Mouse (Mus musculus): ENCODE results near the gene F13a1. TPM values are rescaled to one million over a fixed set of nuclear protein-coding genes. Genes with fewer than 3 reads are reported as not detected.

F13a1 gene
- polyA plus RNA-seq, 1 experiment from 2014 or later, result 27.6 TPM

- no peak overlapping the region for H3K27ac ChIP-seq
- H3K4me2 ChIP-seq, result no peak overlapping the region
- 58% methylated on average over 4 of the region's 4 CpGs for WGBS
- no peaks in the 10 kb centered on the region for H3K36me3 ChIP-seq
- H3K9ac ChIP-seq, result no peak overlapping the region
- no peaks in the 10 kb centered on the region for H3K4me1 ChIP-seq
- no peaks in the 10 kb centered on the region for H3K9me3 ChIP-seq
- no peak overlapping the region for H3K4me3 ChIP-seq (replicated peaks)
- no peaks in the 10 kb centered on the region for H3K27me3 ChIP-seq (replicated peaks)
- ATAC-seq (ENCODE audit: insufficient read depth, low FRiP score, low read depth), result no peak
Observed at GRCm38 (mm10) chr13:37025996-37026579, 24.0 kb downstream of the F13a1 start.

- no peak for ATAC-seq (ENCODE audit: insufficient read depth, low FRiP score, low read depth)
- no peak overlapping the region for H3K27ac ChIP-seq
- no peak overlapping the region for H3K9ac ChIP-seq
- WGBS, result 65% methylated on average over 2 of the region's 2 CpGs
- H3K27me3 ChIP-seq (replicated peaks), result no peaks in the 10 kb centered on the region
- no peaks in the 10 kb centered on the region for H3K4me1 ChIP-seq
- no peaks in the 10 kb centered on the region for H3K36me3 ChIP-seq
- no peak overlapping the region for H3K4me3 ChIP-seq (replicated peaks)
- no peak overlapping the region for H3K4me2 ChIP-seq
- H3K9me3 ChIP-seq, result no peaks in the 10 kb centered on the region
Observed at GRCm38 (mm10) chr13:37021575-37021974, 28.5 kb downstream of the F13a1 start.

DNA sequence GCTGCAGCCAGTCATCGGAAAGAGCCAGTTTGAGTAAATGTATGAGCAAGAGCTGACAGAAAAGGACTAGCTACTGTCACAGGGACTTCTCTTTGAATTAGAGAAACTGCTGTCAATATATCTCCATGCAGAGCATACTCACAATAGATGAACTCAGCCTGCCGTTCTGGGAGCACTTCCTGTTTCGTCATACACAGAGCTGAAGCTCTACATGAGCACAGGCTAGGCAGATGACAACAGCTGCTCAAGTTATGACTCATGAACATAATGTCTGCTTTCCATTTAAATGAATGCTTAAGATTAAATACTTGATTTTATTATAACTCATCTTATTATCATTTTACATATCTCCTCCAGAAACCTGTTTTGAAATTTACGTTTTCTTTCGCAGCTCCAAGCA, 39.3 kb downstream of the F13a1 start:
- no peak overlapping the region for H3K4me3 ChIP-seq (replicated peaks)
- no peaks in the 10 kb centered on the region for H3K9me3 ChIP-seq
- no peak overlapping the region for H3K4me2 ChIP-seq
- H3K36me3 ChIP-seq, result no peaks in the 10 kb centered on the region
- 79% methylated on average over 5 of the region's 5 CpGs for WGBS
- no peak for ATAC-seq (ENCODE audit: insufficient read depth, low FRiP score, low read depth)
- H3K27ac ChIP-seq, result no peak overlapping the region
- H3K9ac ChIP-seq, result no peak overlapping the region
- no peaks in the 10 kb centered on the region for H3K4me1 ChIP-seq
- H3K27me3 ChIP-seq (replicated peaks), result no peaks in the 10 kb centered on the region

- Histone ChIP-seq H3K4me3 (replicated peaks) (no peak overlapping the region), H3K9ac (no peak overlapping the region), H3K4me2 (no peak overlapping the region), H3K27me3 (replicated peaks) (no peaks in the 10 kb centered on the region), H3K27ac (no peak overlapping the region), H3K4me1 (no peaks in the 10 kb centered on the region), H3K9me3 (no peaks in the 10 kb centered on the region), H3K36me3 (no peaks in the 10 kb centered on the region)
- no peak for ATAC-seq (ENCODE audit: insufficient read depth, low FRiP score, low read depth)
Observed at GRCm38 (mm10) chr13:37006224-37006623, 43.8 kb downstream of the F13a1 start.

DNA sequence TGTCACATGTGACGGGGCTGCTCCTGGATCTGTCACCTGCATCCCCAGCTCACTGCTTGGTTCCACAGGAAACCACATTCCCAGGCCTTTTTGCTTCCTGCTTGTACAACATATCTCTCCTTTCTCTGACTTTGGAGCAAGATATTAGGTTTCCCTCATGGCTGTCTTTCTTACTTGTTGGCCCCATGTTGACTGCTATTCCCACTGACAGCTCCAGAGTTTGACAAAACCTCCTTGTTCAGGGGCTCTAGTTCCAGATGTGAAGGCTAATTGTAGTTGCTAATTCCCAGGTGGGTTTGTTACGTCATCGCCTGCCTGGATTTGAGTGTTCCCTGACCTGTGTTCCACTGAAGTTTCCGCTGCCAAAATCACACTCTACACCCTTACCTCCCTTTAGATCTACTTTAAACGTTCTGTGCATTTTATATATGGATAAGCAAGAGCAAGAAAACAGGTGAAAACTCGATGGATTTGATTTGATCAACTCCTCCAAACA, 50.8 kb downstream of the F13a1 start:
- Histone ChIP-seq H3K4me2 (no peak overlapping the region), H3K27ac (no peak overlapping the region)
- 75% methylated on average over 6 of the region's 6 CpGs for WGBS

DNA sequence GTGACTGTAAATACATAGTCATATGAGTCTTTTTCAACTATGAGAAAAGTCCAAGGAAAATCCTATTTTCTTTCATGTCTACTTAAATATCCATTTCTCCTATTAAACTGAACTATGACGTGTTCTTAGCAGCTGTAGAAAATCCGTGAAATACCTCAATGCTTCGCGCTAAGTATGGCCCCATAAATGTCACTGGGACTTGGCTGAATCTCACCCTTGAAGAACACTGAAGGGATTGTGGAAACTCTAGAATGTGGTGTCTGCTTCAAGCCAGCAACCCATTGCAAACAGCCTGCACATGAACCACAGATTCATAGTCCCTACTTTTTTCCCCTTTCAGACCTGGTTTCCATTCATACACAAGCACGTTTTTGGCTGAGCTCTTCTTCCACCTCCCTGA, 56.5 kb downstream of the F13a1 start:
- Histone ChIP-seq H3K27me3 (replicated peaks) (no peaks in the 10 kb centered on the region), H3K27ac (no peak overlapping the region), H3K36me3 (no peaks in the 10 kb centered on the region), H3K4me2 (no peak overlapping the region), H3K4me3 (replicated peaks) (no peak overlapping the region), H3K9ac (no peak overlapping the region), H3K4me1 (no peaks in the 10 kb centered on the region), H3K9me3 (no peaks in the 10 kb centered on the region)
- WGBS, result 80% methylated on average over 5 of the region's 5 CpGs
- no peak for ATAC-seq (ENCODE audit: insufficient read depth, low FRiP score, low read depth)

More for the DNA sequence above, 50.8 kb downstream of the F13a1 start:
- Histone ChIP-seq H3K9me3 (no peaks in the 10 kb centered on the region), H3K9ac (no peak overlapping the region), H3K4me3 (replicated peaks) (no peak overlapping the region), H3K27me3 (replicated peaks) (no peaks in the 10 kb centered on the region), H3K4me1 (no peaks in the 10 kb centered on the region), H3K36me3 (no peaks in the 10 kb centered on the region)
- no peak for ATAC-seq (ENCODE audit: insufficient read depth, low FRiP score, low read depth)

DNA sequence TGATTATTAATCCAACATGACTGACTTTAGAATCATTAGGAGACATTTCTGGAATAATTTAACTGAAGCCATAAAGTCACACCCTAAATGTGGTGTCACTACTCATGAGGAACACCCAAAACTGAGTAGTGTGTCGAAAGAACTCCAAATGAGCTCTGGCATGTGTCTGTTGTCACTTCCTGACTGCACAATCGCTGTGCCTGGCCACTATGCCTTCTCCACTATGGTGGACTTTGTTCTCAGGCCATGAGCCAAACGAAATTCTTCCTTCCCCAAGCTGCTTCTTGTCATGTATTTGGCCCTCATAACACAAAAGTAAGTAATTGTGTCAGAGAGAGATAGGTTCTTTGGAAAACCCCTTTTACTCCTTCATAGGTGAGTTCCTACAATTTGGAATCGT, 61.7 kb downstream of the F13a1 start:
- Histone ChIP-seq H3K4me3 (replicated peaks) (no peak overlapping the region), H3K4me2 (no peak overlapping the region), H3K9ac (no peak overlapping the region), H3K4me1 (no peaks in the 10 kb centered on the region), H3K36me3 (no peaks in the 10 kb centered on the region), H3K9me3 (no peaks in the 10 kb centered on the region), H3K27ac (no peak overlapping the region), H3K27me3 (replicated peaks) (no peaks in the 10 kb centered on the region)
- no peak for ATAC-seq (ENCODE audit: insufficient read depth, low FRiP score, low read depth)
- WGBS, result 71% methylated on average over 4 of the region's 4 CpGs

DNA sequence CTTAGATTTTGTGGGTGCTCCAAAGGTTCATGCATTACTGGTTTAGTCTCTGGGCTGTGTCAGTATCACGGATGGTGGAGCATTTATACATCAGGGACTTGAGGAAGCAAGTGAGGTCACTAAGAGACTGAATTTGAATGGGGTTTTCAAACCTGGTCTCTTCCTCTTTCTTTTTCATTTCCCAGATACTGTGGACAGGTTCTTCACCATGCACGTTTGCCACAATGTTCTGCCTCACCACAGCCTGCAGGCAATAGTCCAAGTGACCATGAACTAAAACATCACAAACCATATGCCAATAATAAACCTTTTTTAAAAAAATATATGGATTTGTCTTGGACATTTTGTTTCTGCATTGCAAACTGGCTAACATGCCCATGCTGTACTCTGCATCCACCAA, 77.0 kb downstream of the F13a1 start:
- Histone ChIP-seq H3K4me1 (no peaks in the 10 kb centered on the region), H3K36me3 (no peaks in the 10 kb centered on the region), H3K27ac (no peak overlapping the region), H3K9ac (no peak overlapping the region), H3K4me3 (replicated peaks) (no peak overlapping the region), H3K9me3 (no peaks in the 10 kb centered on the region), H3K27me3 (replicated peaks) (no peaks in the 10 kb centered on the region), H3K4me2 (no peak overlapping the region)
- 62% methylated on average over 2 of the region's 2 CpGs for WGBS
- no peak for ATAC-seq (ENCODE audit: insufficient read depth, low FRiP score, low read depth)

GRCm38 (mm10) chr13:36972226-36972625, 77.8 kb downstream of the F13a1 start:
- ATAC-seq (ENCODE audit: insufficient read depth, low FRiP score, low read depth), result no peak
- no peak overlapping the region for H3K9ac ChIP-seq

GRCm38 (mm10) chr13:36962926-36963325, 87.1 kb downstream of the F13a1 start:
- Histone ChIP-seq H3K27me3 (replicated peaks) (no peaks in the 10 kb centered on the region), H3K9me3 (no peaks in the 10 kb centered on the region), H3K27ac (no peak overlapping the region), H3K36me3 (no peaks in the 10 kb centered on the region), H3K4me2 (no peak overlapping the region), H3K9ac (no peak overlapping the region), H3K4me3 (replicated peaks) (no peak overlapping the region), H3K4me1 (no peaks in the 10 kb centered on the region)
- no peak for ATAC-seq (ENCODE audit: insufficient read depth, low FRiP score, low read depth)

More at GRCm38 (mm10) chr13:36972226-36972625, 77.8 kb downstream of the F13a1 start:
- Histone ChIP-seq H3K36me3 (no peaks in the 10 kb centered on the region), H3K27me3 (replicated peaks) (no peaks in the 10 kb centered on the region), H3K9me3 (no peaks in the 10 kb centered on the region), H3K4me2 (no peak overlapping the region), H3K4me1 (no peaks in the 10 kb centered on the region), H3K27ac (no peak overlapping the region), H3K4me3 (replicated peaks) (no peak overlapping the region)
- 72% methylated on average over 3 of the region's 3 CpGs for WGBS

GRCm38 (mm10) chr13:36958996-36959395, 91.0 kb downstream of the F13a1 start:
- Histone ChIP-seq H3K4me3 (replicated peaks) (no peak overlapping the region), H3K9ac (no peak overlapping the region), H3K27ac (no peak overlapping the region), H3K27me3 (replicated peaks) (no peaks in the 10 kb centered on the region), H3K4me2 (no peak overlapping the region), H3K36me3 (no peaks in the 10 kb centered on the region), H3K9me3 (no peaks in the 10 kb centered on the region), H3K4me1 (no peaks in the 10 kb centered on the region)
- ATAC-seq (ENCODE audit: insufficient read depth, low FRiP score, low read depth), result no peak
- 72% methylated on average over 3 of the region's 3 CpGs for WGBS

- no peak overlapping the region for H3K4me3 ChIP-seq (replicated peaks)
- no peaks in the 10 kb centered on the region for H3K36me3 ChIP-seq
- no peak overlapping the region for H3K9ac ChIP-seq
- 95% methylated on average over 3 of the region's 3 CpGs for WGBS
- H3K4me2 ChIP-seq, result no peak overlapping the region
- no peak overlapping the region for H3K27ac ChIP-seq
- H3K27me3 ChIP-seq (replicated peaks), result no peaks in the 10 kb centered on the region
- no peaks in the 10 kb centered on the region for H3K9me3 ChIP-seq
- ATAC-seq (ENCODE audit: insufficient read depth, low FRiP score, low read depth), result no peak
- H3K4me1 ChIP-seq, result no peaks in the 10 kb centered on the region
Observed at GRCm38 (mm10) chr13:36954937-36955336, 95.1 kb downstream of the F13a1 start.

DNA sequence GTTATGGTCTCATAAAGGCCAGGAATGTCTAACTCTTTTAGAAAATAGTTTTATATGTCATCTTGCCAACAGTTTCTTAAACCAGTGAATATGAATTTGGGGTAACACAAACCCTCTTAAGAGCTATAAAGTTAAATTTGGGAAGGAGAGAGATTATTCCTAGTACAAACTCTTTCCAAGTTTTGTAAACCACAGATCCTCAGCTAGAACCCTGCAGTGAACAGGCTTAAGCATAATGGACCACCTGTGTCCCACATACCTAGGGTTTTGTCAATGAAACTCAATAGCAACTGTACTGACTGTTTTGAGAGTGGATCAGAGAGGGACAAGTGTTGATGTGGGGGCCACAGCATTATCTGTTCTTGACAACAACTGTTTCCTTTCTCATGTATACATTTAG, 96.4 kb downstream of the F13a1 start:
- H3K4me3 ChIP-seq (replicated peaks), result no peak overlapping the region
- H3K36me3 ChIP-seq, result no peaks in the 10 kb centered on the region
- no peaks in the 10 kb centered on the region for H3K9me3 ChIP-seq
- no peaks in the 10 kb centered on the region for H3K4me1 ChIP-seq
- H3K9ac ChIP-seq, result no peak overlapping the region
- no peak overlapping the region for H3K27ac ChIP-seq
- H3K4me2 ChIP-seq, result no peak overlapping the region
- no peaks in the 10 kb centered on the region for H3K27me3 ChIP-seq (replicated peaks)
- ATAC-seq (ENCODE audit: insufficient read depth, low FRiP score, low read depth), result no peak
